Mouse (Mus musculus): ENCODE measurements around the gene Dcaf12l1. TPM values are rescaled to one million over a fixed set of nuclear protein-coding genes. Genes with fewer than 3 reads are reported as not detected.
A peak's percentile ranks its signal among the peaks of the same experiment; 100 is the strongest.
"Not testable (repeated sequence)": the region's sequence is repeated elsewhere in the genome, so short reads cannot be mapped to it uniquely, and the experiment has no call there.

Dcaf12l1 gene
- polyA plus RNA-seq (2016; fragmentation: Nextera tagmentation; extraction: Ambion mirVana) = 8.3 and 9.0 TPM in 2 replicates

DNA sequence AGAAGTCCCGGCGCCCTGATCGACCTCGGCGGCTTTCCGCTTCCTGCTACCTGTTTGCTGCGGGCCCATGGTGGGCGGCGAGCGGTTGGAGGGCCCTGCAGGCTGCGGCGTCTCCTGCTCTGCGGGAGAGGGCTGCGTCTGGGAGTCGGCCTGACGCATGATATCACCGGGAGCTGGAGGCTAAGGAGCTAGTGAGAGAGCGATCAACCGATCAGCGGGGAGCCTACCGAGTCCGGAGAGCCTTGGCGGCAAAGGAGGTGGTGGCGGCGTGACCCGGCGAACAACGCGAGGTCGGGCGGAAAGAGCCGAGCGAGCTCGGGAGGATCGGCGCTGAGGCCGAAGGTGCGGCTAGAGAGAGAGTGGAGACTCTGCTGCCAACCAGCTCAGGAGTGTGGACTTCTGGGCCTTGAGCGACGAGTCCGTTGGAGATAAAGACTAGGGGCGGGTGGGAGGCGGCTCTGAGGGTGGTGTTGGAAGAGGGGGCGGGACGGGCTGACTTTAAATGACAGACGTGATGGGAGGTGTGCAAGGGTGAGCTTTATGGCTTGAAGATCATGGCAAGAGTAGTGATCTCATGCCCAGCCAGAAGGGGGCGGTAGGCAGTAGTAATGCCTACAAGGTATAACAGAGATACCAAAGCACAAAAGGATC is at the start of gene Dcaf12l1:
Dcaf12l1 (minus strand) TSS at position 437 of the 651 bp plus-strand sequence.
- no peaks in the 10 kb centered on the region for H3K36me3 ChIP-seq

DNA sequence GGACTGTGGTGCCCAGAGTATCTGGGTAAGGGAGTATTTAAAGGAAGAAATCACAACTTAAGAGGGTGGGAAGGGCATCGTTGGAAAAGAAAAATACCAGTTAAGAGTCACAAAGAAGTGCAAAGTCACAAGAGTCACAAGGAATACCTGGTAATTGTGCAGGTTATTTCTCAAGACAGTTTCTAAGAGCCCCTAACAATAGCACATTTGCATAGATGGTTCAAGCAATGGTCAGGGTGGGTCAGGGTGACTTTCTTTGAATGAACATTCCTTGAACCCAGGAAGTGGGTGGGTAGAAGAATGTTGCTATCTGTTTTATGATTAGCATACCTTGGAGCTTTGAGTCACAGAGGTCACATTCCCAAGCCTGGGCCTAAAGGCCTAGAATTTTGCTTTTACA is 19.4 kb upstream of the Dcaf12l1 start:
- ATAC-seq (ENCODE audit: low FRiP score); H3K9ac ChIP-seq; H3K27ac ChIP-seq; H3K4me2 ChIP-seq (replicated peaks); H3K36me3 ChIP-seq; H3K9me3 ChIP-seq (replicated peaks); H3K27me3 ChIP-seq; H3K4me1 ChIP-seq; H3K4me3 ChIP-seq: not testable (repeated sequence)
- 43% methylated on average over 1 of the region's 1 CpGs for WGBS

More for the DNA sequence above, at the start of gene Dcaf12l1:
- 26% methylated on average over 47 of the region's 47 CpGs for WGBS
- Histone ChIP-seq H3K27me3 (no peaks in the 10 kb centered on the region), H3K4me3 (peak within 1 kb of the TSS; percentile 49), H3K4me1 (no peaks in the 10 kb centered on the region), H3K9me3 (replicated peaks) (no peaks in the 10 kb centered on the region), H3K27ac (no peak within 1 kb of the TSS), H3K9ac (peak within 1 kb of the TSS; percentile 62), H3K4me2 (replicated peaks) (peak within 1 kb of the TSS; percentile 65)
- ATAC-seq (ENCODE audit: low FRiP score) = peak; percentile 96

DNA sequence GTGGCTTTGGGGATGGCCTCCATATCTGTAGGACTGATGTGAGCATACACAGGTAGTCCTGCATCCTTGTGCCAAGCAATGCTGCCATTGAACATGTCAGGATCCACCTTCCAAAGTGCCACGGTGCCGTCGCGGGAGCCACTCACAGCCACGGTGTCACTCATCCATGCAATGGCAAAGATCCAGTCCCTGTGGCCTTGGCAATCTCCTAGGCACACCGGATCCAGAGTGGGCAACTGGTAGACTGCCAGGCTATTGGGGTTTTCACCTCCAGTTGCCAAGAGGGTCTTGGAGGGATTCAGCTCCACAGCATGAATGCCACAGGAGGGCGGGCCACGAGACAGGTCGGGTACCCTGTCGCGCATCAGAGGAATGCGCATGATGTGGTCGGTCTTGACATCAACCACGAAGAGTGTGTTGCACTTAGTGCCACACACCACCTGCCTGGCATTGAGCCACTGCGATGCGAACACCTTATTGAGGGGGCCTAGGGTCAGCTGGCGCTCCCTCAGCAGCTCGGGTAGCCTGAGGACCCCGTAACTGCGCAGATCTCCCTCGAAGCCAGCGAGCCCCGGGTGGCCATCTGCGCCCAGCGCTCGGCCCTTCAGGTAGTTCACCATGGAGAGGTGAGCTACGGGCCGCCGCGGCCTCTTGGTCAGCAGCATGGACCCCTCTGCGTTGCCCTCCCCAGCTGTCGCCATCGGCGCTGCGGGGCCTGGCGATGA is 799 bp downstream of the Dcaf12l1 start:
- ATAC-seq (ENCODE audit: low FRiP score) = peak; percentile 76

More for the DNA sequence above, 799 bp downstream of the Dcaf12l1 start:
- Histone ChIP-seq H3K36me3 (no peaks in the 10 kb centered on the region), H3K27me3 (no peaks in the 10 kb centered on the region), H3K4me3 (peak overlapping the region; percentile 49), H3K9me3 (replicated peaks) (no peaks in the 10 kb centered on the region), H3K4me2 (replicated peaks) (peak overlapping the region; percentile 65), H3K9ac (peak overlapping the region; percentile 62), H3K27ac (no peak overlapping the region), H3K4me1 (no peaks in the 10 kb centered on the region)
- 37% methylated on average over 36 of the region's 36 CpGs for WGBS
